Mouse (Mus musculus) left cerebral cortex, postnatal 14 days (tissue): ENCODE measurements at regions not wholly inside any gene's neighbourhood (a gene's known extent, or its start where the extent isn't known, plus 50 kb on each side); places are given as distances from the start of the nearest gene placed in this dataset.
A peak's percentile ranks its signal among the peaks of the same experiment; 100 is the strongest.

Experiments used
- DNase-seq, 2 experiments: peaks; one replicate each; pipeline ENCODE4 v3.0.0; 2021 to 2022; ENCODE audit warnings: low spot score in 2 of 2, mixed read lengths in 1 of 2
- intact Hi-C: fragments of 180-260 bp; cut with DNase I; formaldehyde crosslinking; loops from one replicate; pipeline ENCODE4 v1.15.1; 2025

- DNase-seq, result no peak
- intact Hi-C loops, result no loop called here
Measured at GRCm38 (mm10) chr15:95714408-95714807, 58.6 kb upstream of the Dbx2 start.

GRCm38 (mm10) chr15:95715941-95716340 is 60.2 kb upstream of the Dbx2 start:
- intact Hi-C loops, result no loop called here
- no peak for DNase-seq

GRCm38 (mm10) chr15:95723699-95724098 is 66.9 kb upstream of the Ano6 start:
- no peak for DNase-seq
- intact Hi-C loops, result no loop called here

GRCm38 (mm10) chr15:95725866-95726265 is 64.8 kb upstream of the Ano6 start:
- peak; percentile 92 to 93 for DNase-seq
- intact Hi-C loops, result no loop called here

- intact Hi-C loops, result no loop called here
- DNase-seq, result no peak
Measured at GRCm38 (mm10) chr15:95726516-95726915, 64.1 kb upstream of the Ano6 start.

- DNase-seq, result no peak
- intact Hi-C loops, result no loop called here
Measured at GRCm38 (mm10) chr15:95735746-95736145, 54.9 kb upstream of the Ano6 start.
